In the genomic region with DNA sequence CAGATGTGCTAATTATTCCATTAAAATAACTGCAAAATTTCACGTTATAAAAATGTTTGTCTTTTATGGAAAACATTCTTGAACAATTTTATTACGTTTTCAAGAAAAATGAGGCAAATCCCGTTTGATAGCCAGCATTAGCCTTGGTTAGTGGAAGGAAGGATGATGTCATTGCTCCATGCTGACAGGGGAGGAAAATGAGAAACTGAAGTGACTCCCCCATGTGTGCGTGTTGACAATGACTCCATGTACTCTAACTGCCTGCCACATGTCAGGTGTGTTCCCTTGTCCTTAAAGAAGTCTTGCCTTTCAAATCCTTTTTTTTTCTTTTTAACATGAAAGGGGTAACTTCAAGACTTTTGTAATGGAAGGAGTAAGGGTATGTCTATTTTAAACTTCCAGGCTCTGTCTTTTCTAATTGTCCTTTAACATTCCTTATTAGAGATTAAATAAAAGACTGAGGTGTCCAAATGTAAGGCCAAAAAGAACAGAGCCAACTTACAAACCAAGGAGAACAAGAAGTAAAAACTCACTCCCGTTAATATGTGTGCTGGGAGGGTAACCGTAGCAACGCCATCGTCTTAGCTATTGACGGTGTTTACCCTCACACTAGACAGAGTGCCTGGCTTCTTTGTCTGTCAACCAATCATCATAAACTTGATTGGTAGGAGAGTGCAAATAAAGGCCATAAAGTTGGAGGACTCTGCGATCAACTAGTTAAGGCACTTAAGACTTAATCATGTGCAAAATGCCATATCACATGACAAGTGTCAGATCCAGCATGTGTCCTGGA, we compare ENCODE assay signal across 22 mouse cellular contexts.
A peak's percentile ranks its signal among the peaks of the same experiment; 100 is the strongest.
DNase-seq lines count a peak whose midpoint lies in the region; ATAC-seq and TF ChIP-seq lines count a peak whose summit lies in the region.
"Had no signal": no experiment of that assay in that cellular context is flagged by ENCODE, and none has a peak within 500 bp of the region (broad histone marks: within the 10 kb centered on the region; RNA-seq: fewer than 3 reads in every experiment).

No protein-coding gene starts in this region.

- H3K27me3 ChIP-seq in heart, embryonic 12.5 days (replicated peaks): no peaks in the 10 kb centered on the region
- no peaks in the 10 kb centered on the region for H3K27me3 ChIP-seq in heart, adult 2 months (ENCODE audit: control insufficient read depth, insufficient read depth, low read length)
- H3K27me3 ChIP-seq in kidney, embryonic 15.5 days: no peaks in the 10 kb centered on the region
- H3K27me3 ChIP-seq: limb, embryonic 13.5 days; lung, embryonic 15.5 days; midbrain, embryonic 13.5 days; Patski; stomach, embryonic 15.5 days had no signal

- peak overlapping the region; percentile 89 for H3K27ac ChIP-seq in heart, embryonic 12.5 days (ENCODE audit: poor library complexity, severe bottlenecking)
- no peak overlapping the region; the same call in 1 of the 2 replicates for H3K27ac ChIP-seq in heart, adult 2 months
- H3K27ac ChIP-seq in kidney, embryonic 15.5 days: no peak overlapping the region
- H3K27ac ChIP-seq: hindbrain, embryonic 13.5 days; limb, embryonic 13.5 days; liver, embryonic 14.5 days; midbrain, embryonic 13.5 days had no signal

- intact Hi-C loops in heart, adult 2 months (cut with DNase I): no loop called here

- H3K9ac ChIP-seq in heart, embryonic 12.5 days: no peak overlapping the region
- no peak overlapping the region for H3K9ac ChIP-seq in heart, adult 2 months (ENCODE audit: low read depth, low read length)
- H3K9ac ChIP-seq in kidney, embryonic 15.5 days: no peak overlapping the region
- H3K9ac ChIP-seq: hindbrain, embryonic 13.5 days; limb, embryonic 13.5 days; liver, embryonic 14.5 days; lung, embryonic 15.5 days; midbrain, embryonic 13.5 days; stomach, embryonic 15.5 days had no signal

- TF ChIP-seq EP300 in heart, adult 2 months (IDR thresholded peaks at IDR 0.05; ENCODE audit: insufficient read depth, low read depth, low read length): no peak

- H3K4me1 ChIP-seq in heart, embryonic 12.5 days (replicated peaks): peaks cover 66% of the 10 kb centered on the region
- H3K4me1 ChIP-seq in heart, adult 2 months (ENCODE audit: control insufficient read depth, insufficient read depth, low read length): peaks cover 25% of the 10 kb centered on the region
- peaks cover 21% of the 10 kb centered on the region for H3K4me1 ChIP-seq in kidney, embryonic 15.5 days

- peaks cover 3% of the 10 kb centered on the region for H3K79me2 ChIP-seq in heart, adult 2 months (replicated peaks; ENCODE audit: control insufficient read depth, insufficient read depth, low read length)

- no peak overlapping the region for H3K4me3 ChIP-seq in heart, embryonic 12.5 days
- no peak overlapping the region for H3K4me3 ChIP-seq in heart, adult 2 months
- H3K4me3 ChIP-seq in kidney, embryonic 15.5 days (replicated peaks): no peak overlapping the region
- H3K4me3 ChIP-seq: forebrain, embryonic 10.5 days; hindbrain, embryonic 13.5 days; limb, embryonic 13.5 days; lung, embryonic 15.5 days; midbrain, embryonic 13.5 days; stomach, embryonic 15.5 days had no signal

- 70% methylated on average over 10 of the region's 10 CpGs for WGBS in heart, embryonic 12.5 days
- 61% methylated on average over 10 of the region's 10 CpGs for WGBS in heart, adult 2 months
- WGBS in kidney, embryonic 15.5 days: 46% methylated on average over 10 of the region's 10 CpGs

- TF ChIP-seq CTCF in heart, adult 2 months (IDR thresholded peaks at IDR 0.05): no peak

- no peaks in the 10 kb centered on the region for H3K9me3 ChIP-seq in heart, embryonic 12.5 days (replicated peaks)
- no peaks in the 10 kb centered on the region for H3K9me3 ChIP-seq in kidney, embryonic 15.5 days (replicated peaks)
- H3K9me3 ChIP-seq: forebrain, embryonic 10.5 days; hindbrain, embryonic 13.5 days; limb, embryonic 13.5 days; lung, embryonic 15.5 days; midbrain, embryonic 13.5 days; stomach, embryonic 15.5 days had no signal

- H3K4me2 ChIP-seq in heart, embryonic 12.5 days: peak overlapping the region; percentile 60; the same call in 1 of the 2 replicates
- no peak overlapping the region for H3K4me2 ChIP-seq in kidney, embryonic 15.5 days
- H3K4me2 ChIP-seq: hindbrain, embryonic 13.5 days; limb, embryonic 13.5 days; lung, embryonic 15.5 days; midbrain, embryonic 13.5 days; stomach, embryonic 15.5 days had no signal

- no peak for TF ChIP-seq POLR2A in heart, adult 2 months (IDR thresholded peaks at IDR 0.05; ENCODE audit: insufficient read depth, low read depth, low read length)

- H3K36me3 ChIP-seq in heart, embryonic 12.5 days: peaks cover 4% of the 10 kb centered on the region; the same call in 1 of the 2 replicates
- peaks cover 18% of the 10 kb centered on the region for H3K36me3 ChIP-seq in heart, adult 2 months (ENCODE audit: control insufficient read depth, insufficient read depth, low read length)
- no peaks in the 10 kb centered on the region for H3K36me3 ChIP-seq in kidney, embryonic 15.5 days
- H3K36me3 ChIP-seq: forebrain, embryonic 10.5 days; hindbrain, embryonic 13.5 days; limb, embryonic 13.5 days; midbrain, embryonic 13.5 days; stomach, embryonic 15.5 days had no signal

- DNase-seq in embryo, embryonic 10.5 days (ENCODE audit: low spot score): peak; percentile 30
- DNase-seq in embryo, embryonic 11 days: no peak
- no peak for DNase-seq in heart, adult 2 months
- DNase-seq in kidney, postnatal 4 days: no peak
- peak; percentile 14 for DNase-seq in ZHBTc4 (ENCODE audit: low read depth, low spot score)
- DNase-seq in left cerebral cortex, adult 11 months (ENCODE audit: low spot score): no peak
- DNase-seq: adrenal gland, postnatal 25 days; cerebellum, adult 11-12 months; cerebellum, postnatal 14 days; kidney, adult 9 months; kidney, postnatal 36 days; right cerebral cortex, postnatal 25 days had no signal

- no peak for ATAC-seq in heart, embryonic 12.5 days (ENCODE audit: insufficient number of reproducible peaks, low FRiP score)
- ATAC-seq in kidney, embryonic 15.5 days (replicated peaks; ENCODE audit: low FRiP score): peak; percentile 38; the same call in 1 of the 2 replicates
- ATAC-seq: midbrain, embryonic 13.5 days; Patski had no signal

Comparison
In these comparisons a context has a peak if more than half of its experiments do, and no peak if none do; other contexts are left out.
1. DNase-seq: peak in embryo, embryonic 10.5 days (single experiment) and ZHBTc4 (single experiment); none in embryo, embryonic 11 days (single experiment), heart, adult 2 months (0 of 2), kidney, postnatal 4 days (0 of 2) and left cerebral cortex, adult 11 months (single experiment).